Mouse (Mus musculus): ENCODE results near the gene Ank. TPM values are rescaled to one million over a fixed set of nuclear protein-coding genes. Genes with fewer than 3 reads are reported as not detected.
A peak's percentile ranks its signal among the peaks of the same experiment; 100 is the strongest.
"Not testable (repeated sequence)": the region's sequence is repeated elsewhere in the genome, so short reads cannot be mapped to it uniquely, and the experiment has no call there.

Gene Ank
- polyA plus RNA-seq, 1 experiment from 2014 or later, result 10.4 TPM

DNA sequence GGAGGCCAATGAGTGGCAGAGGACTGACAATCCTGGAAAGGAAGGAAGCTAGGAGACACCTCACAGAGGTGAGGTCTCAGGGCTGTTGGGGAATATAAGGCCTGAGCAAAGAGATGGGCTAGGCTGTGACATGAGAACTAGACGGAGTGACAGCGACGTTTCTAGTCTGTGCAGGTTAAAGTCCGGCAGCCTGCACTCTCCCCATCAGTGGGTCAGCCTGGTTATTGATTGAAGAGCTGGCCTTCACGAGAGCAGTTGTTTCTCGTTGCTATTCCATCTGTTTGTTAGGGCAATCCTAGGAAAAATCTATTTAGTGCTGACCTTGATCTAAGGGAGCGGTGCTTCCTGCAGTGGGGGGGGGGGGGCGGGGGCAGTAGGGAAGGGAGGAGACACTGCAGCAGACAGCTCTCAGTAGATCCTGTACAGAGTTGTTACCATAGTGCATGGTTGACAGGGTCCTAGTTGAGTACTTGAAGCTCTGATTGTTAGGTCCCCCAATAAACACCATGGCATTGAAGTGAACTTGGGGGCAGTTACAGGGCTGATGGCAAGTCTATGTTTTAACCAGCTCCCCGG is 21.6 kb upstream of the Ank start:
- ATAC-seq (ENCODE audit: low FRiP score, low read depth), result no peak
- Histone ChIP-seq H3K4me3 (no peak overlapping the region), H3K27me3 (no peaks in the 10 kb centered on the region), H3K27ac (replicated peaks) (no peak overlapping the region), H3K4me1 (no peaks in the 10 kb centered on the region), H3K9me3 (no peaks in the 10 kb centered on the region), H3K4me2 (replicated peaks) (no peak overlapping the region), H3K9ac (replicated peaks) (no peak overlapping the region), H3K36me3 (no peaks in the 10 kb centered on the region)
- WGBS, result 86% methylated on average over 9 of the region's 9 CpGs

DNA sequence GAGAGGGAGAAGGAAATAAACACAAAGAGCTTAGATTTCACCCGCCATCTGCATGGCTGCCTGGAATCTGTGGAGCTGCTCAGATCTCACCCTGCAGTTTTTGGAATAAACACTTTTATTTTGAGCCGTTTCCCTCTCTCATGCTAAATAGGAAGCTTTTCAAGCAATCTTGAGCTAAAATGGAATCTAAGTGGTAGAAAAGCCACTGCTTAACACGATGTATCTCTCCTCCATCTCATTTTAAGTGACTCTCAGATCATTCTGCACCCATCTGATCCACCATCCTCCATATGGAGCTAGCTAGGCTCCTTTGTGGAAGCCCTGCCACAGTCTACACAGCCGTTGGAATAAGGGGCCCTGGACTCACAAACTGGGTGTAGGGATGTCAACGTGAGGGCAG is 15.8 kb upstream of the Ank start:
- H3K9ac ChIP-seq (replicated peaks), result no peak overlapping the region
- H3K4me3 ChIP-seq, result no peak overlapping the region
- ATAC-seq (ENCODE audit: low FRiP score, low read depth), result no peak
- no peaks in the 10 kb centered on the region for H3K4me1 ChIP-seq
- H3K27me3 ChIP-seq, result no peaks in the 10 kb centered on the region
- H3K27ac ChIP-seq (replicated peaks), result no peak overlapping the region
- H3K36me3 ChIP-seq, result no peaks in the 10 kb centered on the region
- H3K4me2 ChIP-seq (replicated peaks), result no peak overlapping the region
- no peaks in the 10 kb centered on the region for H3K9me3 ChIP-seq
- 78% methylated on average over 5 of the region's 5 CpGs for WGBS

- H3K4me1 ChIP-seq, result no peaks in the 10 kb centered on the region
- 96% methylated on average over 3 of the region's 3 CpGs for WGBS
- no peak overlapping the region for H3K9ac ChIP-seq (replicated peaks)
- no peaks in the 10 kb centered on the region for H3K36me3 ChIP-seq
- no peak overlapping the region for H3K4me3 ChIP-seq
- no peak for ATAC-seq (ENCODE audit: low FRiP score, low read depth)
- H3K27me3 ChIP-seq, result no peaks in the 10 kb centered on the region
- no peak overlapping the region for H3K27ac ChIP-seq (replicated peaks)
- H3K9me3 ChIP-seq, result no peaks in the 10 kb centered on the region
- H3K4me2 ChIP-seq (replicated peaks), result no peak overlapping the region
Observed at GRCm38 (mm10) chr15:27451760-27452159, 14.7 kb upstream of the Ank start.

- H3K27ac ChIP-seq (replicated peaks), result no peak overlapping the region
- H3K36me3 ChIP-seq, result no peaks in the 10 kb centered on the region
- H3K4me1 ChIP-seq, result no peaks in the 10 kb centered on the region
- no peak overlapping the region for H3K9ac ChIP-seq (replicated peaks)
- WGBS, result 86% methylated on average over 9 of the region's 9 CpGs
- ATAC-seq (ENCODE audit: low FRiP score, low read depth), result no peak
- H3K27me3 ChIP-seq, result no peaks in the 10 kb centered on the region
- no peaks in the 10 kb centered on the region for H3K9me3 ChIP-seq
- H3K4me2 ChIP-seq (replicated peaks), result no peak overlapping the region
- no peak overlapping the region for H3K4me3 ChIP-seq
Observed at GRCm38 (mm10) chr15:27452496-27452895, 14.0 kb upstream of the Ank start.

DNA sequence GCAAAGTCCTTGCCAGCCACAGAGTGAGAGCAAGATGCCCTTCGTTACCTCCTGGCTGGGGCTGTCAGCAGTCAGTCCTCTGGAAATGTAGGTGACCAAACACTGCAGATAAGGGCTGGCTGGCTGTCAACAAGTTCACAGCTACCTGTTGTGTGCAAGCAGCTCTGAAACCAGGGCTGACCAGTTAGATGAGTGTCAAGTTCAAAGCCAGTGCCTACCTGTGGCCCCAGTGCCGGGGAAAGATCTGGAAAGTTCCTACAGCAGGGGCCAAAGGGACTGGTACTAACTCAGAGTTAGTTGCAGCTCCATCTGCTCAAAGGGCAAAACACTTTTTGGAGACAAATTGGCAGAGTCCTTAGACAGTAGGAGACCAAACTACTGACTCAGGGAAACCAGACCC is 9.5 kb upstream of the Ank start:
- WGBS, result 85% methylated on average over 2 of the region's 2 CpGs
- ATAC-seq (ENCODE audit: low FRiP score, low read depth), result no peak

DNA sequence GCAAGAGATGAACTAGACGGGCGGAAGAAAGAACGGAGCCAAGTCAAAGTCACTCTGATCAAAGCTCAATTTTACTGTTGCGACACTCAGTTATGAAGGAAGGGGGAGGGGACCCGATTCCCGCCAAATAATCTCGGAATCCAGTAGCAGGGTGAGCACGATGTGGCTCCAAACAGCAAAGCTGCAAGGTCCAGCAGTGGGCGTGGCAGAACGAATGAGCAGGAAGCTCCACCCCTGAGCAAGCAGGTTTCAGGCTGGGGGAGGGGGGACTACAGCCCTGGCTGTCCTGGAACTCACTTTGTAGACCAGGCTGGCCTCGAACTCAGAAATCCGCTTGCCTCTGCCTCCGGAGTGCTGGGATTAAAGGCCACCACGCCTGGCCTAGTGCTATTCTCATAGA is 6.7 kb upstream of the Ank start:
- H3K4me3 ChIP-seq; H3K4me2 ChIP-seq (replicated peaks); H3K4me1 ChIP-seq; H3K9ac ChIP-seq (replicated peaks); ATAC-seq (ENCODE audit: low FRiP score, low read depth); H3K9me3 ChIP-seq; H3K27me3 ChIP-seq; H3K36me3 ChIP-seq; H3K27ac ChIP-seq (replicated peaks): not testable (repeated sequence)
- WGBS, result 65% methylated on average over 14 of the region's 14 CpGs

More for the DNA sequence above, 9.5 kb upstream of the Ank start:
- no peaks in the 10 kb centered on the region for H3K36me3 ChIP-seq
- H3K9ac ChIP-seq (replicated peaks), result no peak overlapping the region
- no peaks in the 10 kb centered on the region for H3K27me3 ChIP-seq
- H3K4me2 ChIP-seq (replicated peaks), result no peak overlapping the region
- H3K27ac ChIP-seq (replicated peaks), result no peak overlapping the region
- H3K4me3 ChIP-seq, result no peak overlapping the region
- peaks cover 7% of the 10 kb centered on the region for H3K4me1 ChIP-seq
- no peaks in the 10 kb centered on the region for H3K9me3 ChIP-seq

DNA sequence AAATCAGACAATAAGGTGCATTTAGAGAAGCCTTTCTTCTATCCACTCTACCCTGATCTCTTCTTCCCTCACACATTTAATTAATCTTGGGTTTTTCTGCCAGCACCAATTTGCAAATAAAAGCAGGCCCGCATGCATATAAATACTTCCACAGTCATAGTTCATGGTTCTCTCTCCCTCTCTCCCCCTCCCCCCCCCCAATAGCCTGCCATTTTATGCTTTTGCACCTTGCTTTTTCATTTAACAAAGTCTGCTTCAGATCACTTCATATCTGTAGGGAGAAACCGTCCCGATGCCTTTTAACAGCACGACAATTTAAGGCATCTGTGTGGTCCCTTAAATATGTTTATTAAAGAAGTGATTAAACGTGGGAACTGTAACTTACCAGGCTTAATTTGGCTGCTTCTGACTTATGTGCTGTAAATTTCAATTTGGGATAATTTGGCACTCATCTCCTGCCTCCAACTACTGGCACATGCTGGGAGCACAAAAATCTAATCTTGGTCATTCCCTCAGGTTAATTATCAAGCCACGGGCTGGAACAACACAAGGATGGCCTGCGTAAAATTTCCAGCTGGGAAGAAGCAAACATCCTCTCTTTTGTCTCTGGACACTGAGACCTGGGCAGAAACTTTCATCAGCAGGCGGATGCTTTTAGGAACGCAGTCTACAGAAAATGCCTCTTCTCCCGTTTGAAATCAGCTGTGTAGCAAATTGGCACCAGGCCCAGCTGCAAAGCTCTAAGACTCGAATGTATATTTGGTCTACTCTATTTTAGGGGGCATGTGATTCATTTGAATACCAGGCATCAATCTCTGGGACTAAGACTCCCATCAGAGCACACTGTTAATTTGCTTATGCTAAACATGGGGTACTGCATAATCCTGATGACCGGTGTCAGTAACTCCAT is 4.9 kb upstream of the Ank start:
- Histone ChIP-seq H3K4me1 (peaks cover 8% of the 10 kb centered on the region), H3K9me3 (no peaks in the 10 kb centered on the region), H3K36me3 (no peaks in the 10 kb centered on the region), H3K4me2 (replicated peaks) (no peak overlapping the region), H3K27ac (replicated peaks) (peak overlapping the region; percentile 39; the same call in 1 of the 2 replicates), H3K27me3 (no peaks in the 10 kb centered on the region), H3K4me3 (no peak overlapping the region), H3K9ac (replicated peaks) (no peak overlapping the region)
- WGBS, result 50% methylated on average over 12 of the region's 12 CpGs
- no peak for ATAC-seq (ENCODE audit: low FRiP score, low read depth)

DNA sequence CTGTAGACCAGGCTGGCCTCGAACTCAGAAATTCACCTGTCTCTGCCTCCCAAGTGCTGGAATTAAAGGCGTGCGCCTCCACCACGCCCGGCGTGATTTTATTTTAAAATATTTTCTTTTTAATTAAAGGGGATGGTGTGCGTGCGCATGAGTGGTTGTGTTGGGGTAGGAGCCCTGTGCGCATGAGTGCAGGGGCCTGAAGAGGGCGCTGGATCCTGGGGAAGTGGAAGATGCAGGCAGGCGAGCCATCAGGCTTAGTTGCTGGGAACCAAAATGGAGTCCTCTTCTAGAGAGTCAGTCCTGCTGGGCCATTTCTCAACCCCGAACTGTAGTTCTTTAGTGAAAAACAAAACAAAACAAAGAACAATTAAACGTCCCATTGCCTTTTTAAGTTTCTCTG is 2.6 kb upstream of the Ank start:
- no peak for ATAC-seq (ENCODE audit: low FRiP score, low read depth)
- Histone ChIP-seq H3K4me1 (peaks cover 12% of the 10 kb centered on the region), H3K4me2 (replicated peaks) (no peak overlapping the region), H3K27ac (replicated peaks) (no peak overlapping the region), H3K9ac (replicated peaks) (no peak overlapping the region), H3K4me3 (no peak overlapping the region), H3K27me3 (peaks cover 3% of the 10 kb centered on the region; the same call in 1 of the 2 replicates), H3K36me3 (no peaks in the 10 kb centered on the region), H3K9me3 (no peaks in the 10 kb centered on the region)
- WGBS, result 96% methylated on average over 13 of the region's 13 CpGs

DNA sequence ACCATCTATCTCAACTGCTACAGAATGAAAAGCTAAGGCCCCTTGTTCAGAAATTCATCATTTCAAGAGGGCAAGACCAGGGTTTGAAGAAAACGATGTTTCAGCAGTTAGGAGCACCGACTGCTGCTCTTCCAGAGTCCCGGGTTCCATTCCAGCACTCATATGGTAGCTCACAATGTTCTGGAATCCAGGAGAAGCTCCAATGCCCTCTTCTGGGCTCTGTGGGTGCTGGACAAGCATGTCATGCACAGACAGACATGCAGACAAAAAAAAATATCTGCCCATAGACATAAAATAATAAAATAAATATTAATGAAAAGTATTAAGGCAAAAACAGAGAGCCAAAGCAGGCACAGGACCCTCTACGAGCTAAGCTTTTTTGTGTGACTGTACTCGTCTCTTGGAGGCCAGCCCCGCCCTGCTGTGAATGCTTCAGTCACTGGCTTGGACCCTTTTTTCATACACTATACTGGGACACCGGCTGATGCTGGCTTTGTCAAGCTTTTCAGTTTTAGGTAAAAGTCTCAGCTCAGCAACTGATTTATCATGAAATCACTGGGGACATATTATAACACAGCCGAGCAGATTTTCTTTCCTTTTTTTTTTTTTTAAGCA is 979 bp upstream of the Ank start:
- Histone ChIP-seq H3K27ac (replicated peaks) (peak overlapping the region; percentile 83), H3K4me1 (peaks cover 12% of the 10 kb centered on the region), H3K36me3 (no peaks in the 10 kb centered on the region), H3K4me2 (replicated peaks) (peak overlapping the region; percentile 68), H3K4me3 (peak overlapping the region; percentile 72), H3K27me3 (peaks cover 3% of the 10 kb centered on the region; the same call in 1 of the 2 replicates), H3K9ac (replicated peaks) (peak overlapping the region; percentile 80; the same call in 1 of the 2 replicates), H3K9me3 (no peaks in the 10 kb centered on the region)
- 22% methylated on average over 8 of the region's 8 CpGs for WGBS
- ATAC-seq (ENCODE audit: low FRiP score, low read depth), result 0 out of 2 replicates have a peak, but pooled peaks have one; percentile 28

DNA sequence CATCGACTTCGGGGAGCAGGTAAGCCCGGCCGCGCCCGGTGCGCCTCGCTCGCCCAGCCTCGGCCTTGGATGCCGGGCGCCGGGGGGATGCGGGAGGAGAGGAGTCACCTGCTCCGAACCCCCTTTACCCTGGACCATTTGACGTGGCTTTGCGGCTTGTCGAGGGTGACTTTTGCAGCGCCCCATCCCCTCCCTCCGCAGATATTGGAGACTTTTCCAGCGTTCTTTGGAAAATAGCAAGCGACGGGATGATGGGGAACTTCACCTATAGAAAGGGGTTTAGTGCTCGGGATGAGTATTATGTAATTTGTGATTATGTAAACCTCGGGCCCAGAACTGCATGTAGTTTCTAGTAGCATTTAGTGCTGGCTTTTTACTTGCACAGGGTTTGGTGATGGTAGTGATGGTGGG is 609 bp downstream of the Ank start:
- Histone ChIP-seq H3K9me3 (no peaks in the 10 kb centered on the region), H3K4me1 (peaks cover 4% of the 10 kb centered on the region; the same call in 1 of the 2 replicates), H3K27me3 (peaks cover 3% of the 10 kb centered on the region; the same call in 1 of the 2 replicates), H3K4me3 (peak overlapping the region; percentile 72), H3K4me2 (replicated peaks) (peak overlapping the region; percentile 68), H3K36me3 (no peaks in the 10 kb centered on the region), H3K27ac (replicated peaks) (peak overlapping the region; percentile 83), H3K9ac (replicated peaks) (peak overlapping the region; percentile 80)
- 1% methylated on average over 25 of the region's 25 CpGs for WGBS
- ATAC-seq (ENCODE audit: low FRiP score, low read depth), result no peak; the same call in 1 of the 2 replicates

DNA sequence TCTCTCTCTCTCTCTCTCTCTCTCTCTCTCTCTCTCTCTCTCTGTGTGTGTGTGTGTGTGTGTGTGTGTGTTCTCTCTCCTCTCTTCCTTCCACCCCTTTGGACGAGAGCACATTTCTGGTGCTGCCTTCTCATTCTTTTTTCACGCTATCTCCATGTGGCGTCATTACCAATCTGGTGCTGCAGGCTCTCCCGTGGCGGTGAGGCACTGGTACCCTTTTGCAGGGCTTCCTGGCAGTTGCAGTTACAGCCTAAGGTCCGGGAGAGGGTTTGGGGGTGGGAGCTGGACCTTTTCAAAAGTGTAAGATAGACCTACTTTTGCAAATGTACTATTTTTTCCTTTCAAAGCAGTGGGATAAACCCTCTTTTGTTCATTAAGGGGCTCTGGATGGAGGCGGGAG is 1.2 kb downstream of the Ank start:
- Histone ChIP-seq H3K4me1 (0 out of 2 replicates have a peak, but pooled peaks cover 8% of the 10 kb centered on the region), H3K36me3 (no peaks in the 10 kb centered on the region), H3K4me3 (peak overlapping the region; percentile 72), H3K9me3 (no peaks in the 10 kb centered on the region), H3K4me2 (replicated peaks) (peak overlapping the region; percentile 68), H3K9ac (replicated peaks) (peak overlapping the region; percentile 80), H3K27me3 (peaks cover 3% of the 10 kb centered on the region; the same call in 1 of the 2 replicates), H3K27ac (replicated peaks) (no peak overlapping the region)
- WGBS, result 10% methylated on average over 7 of the region's 7 CpGs
- ATAC-seq (ENCODE audit: low FRiP score, low read depth), result no peak
